8 mouse cellular contexts compared by ENCODE assay signal in the genomic region with DNA sequence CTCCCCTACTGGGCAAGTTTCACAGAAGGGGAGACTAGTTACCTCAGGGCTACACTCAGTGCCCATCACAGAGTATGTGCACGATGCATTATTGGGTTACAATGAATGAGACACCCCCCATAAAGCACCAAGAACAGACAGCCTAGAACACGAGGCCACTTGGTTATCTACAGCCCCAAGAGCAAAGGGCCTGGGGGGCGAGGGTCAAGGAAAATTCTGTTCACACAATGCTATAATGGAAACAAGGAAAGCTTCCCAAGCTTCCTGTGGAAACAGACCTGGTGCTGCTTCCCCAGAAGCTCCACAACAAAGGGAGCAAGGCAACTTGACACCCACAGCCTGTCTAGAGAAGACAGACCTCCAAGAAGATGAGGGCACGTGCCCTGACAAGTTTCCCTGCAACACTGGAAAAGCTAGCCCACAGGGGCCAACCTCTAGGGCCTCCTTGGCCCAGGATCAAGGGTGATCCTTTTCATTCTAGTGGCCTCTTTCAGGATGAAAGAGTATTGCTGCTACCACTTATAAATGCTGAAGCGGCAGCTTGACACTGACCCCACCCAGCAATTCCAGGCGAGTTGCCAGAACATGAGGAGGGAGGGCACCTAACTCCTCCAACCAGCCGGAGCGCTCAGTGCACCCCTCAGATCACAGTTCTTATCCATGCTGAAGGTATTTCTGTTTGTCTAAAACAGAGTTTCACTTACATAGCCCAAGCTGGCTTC. TPM values are rescaled to one million over a fixed set of nuclear protein-coding genes. Genes with fewer than 3 reads are reported as not detected.
DNase-seq lines count a peak whose midpoint lies in the region; ATAC-seq lines count a peak whose summit lies in the region.

No protein-coding gene starts in this region.

- H3K27me3 ChIP-seq in forebrain, embryonic 10.5 days (ENCODE audit: poor library complexity, severe bottlenecking) = no peaks in the 10 kb centered on the region
- no peaks in the 10 kb centered on the region for H3K27me3 ChIP-seq in forebrain, embryonic 12.5 days
- H3K27me3 ChIP-seq in embryonic facial prominence, embryonic 13.5 days = no peaks in the 10 kb centered on the region
- no peaks in the 10 kb centered on the region for H3K27me3 ChIP-seq in heart, embryonic 16.5 days (ENCODE audit: control insufficient read depth, insufficient read depth, low read length)

- no peak overlapping the region for H3K9ac ChIP-seq in forebrain, embryonic 12.5 days
- no peak overlapping the region for H3K9ac ChIP-seq in embryonic facial prominence, embryonic 13.5 days
- H3K9ac ChIP-seq in heart, embryonic 16.5 days (ENCODE audit: low read length) = no peak overlapping the region

- H3K4me1 ChIP-seq in forebrain, embryonic 10.5 days = peaks cover 9% of the 10 kb centered on the region; the same call in 1 of the 2 replicates
- peaks cover 8% of the 10 kb centered on the region; the same call in 1 of the 2 replicates for H3K4me1 ChIP-seq in forebrain, embryonic 12.5 days
- H3K4me1 ChIP-seq in embryonic facial prominence, embryonic 13.5 days = peaks cover 18% of the 10 kb centered on the region
- peaks cover 17% of the 10 kb centered on the region for H3K4me1 ChIP-seq in heart, embryonic 16.5 days (ENCODE audit: control insufficient read depth, insufficient read depth, low read length)

- H3K4me2 ChIP-seq in forebrain, embryonic 12.5 days = no peak overlapping the region
- H3K4me2 ChIP-seq in embryonic facial prominence, embryonic 13.5 days = peak overlapping the region; percentile 20
- H3K4me2 ChIP-seq in heart, embryonic 16.5 days (ENCODE audit: low read depth, low read length) = peak overlapping the region; percentile 27

- WGBS in forebrain, embryonic 10.5 days = 84% methylated on average over 8 of the region's 8 CpGs
- WGBS in forebrain, embryonic 12.5 days = 67% methylated on average over 8 of the region's 8 CpGs
- WGBS in embryonic facial prominence, embryonic 13.5 days = 42% methylated on average over 8 of the region's 8 CpGs
- 22% methylated on average over 8 of the region's 8 CpGs for WGBS in heart, embryonic 16.5 days

- no peaks in the 10 kb centered on the region for H3K9me3 ChIP-seq in forebrain, embryonic 10.5 days
- H3K9me3 ChIP-seq in forebrain, embryonic 12.5 days = no peaks in the 10 kb centered on the region
- no peaks in the 10 kb centered on the region for H3K9me3 ChIP-seq in embryonic facial prominence, embryonic 13.5 days
- no peaks in the 10 kb centered on the region for H3K9me3 ChIP-seq in heart, embryonic 16.5 days (replicated peaks; ENCODE audit: control insufficient read depth, low read length)

- no peak overlapping the region for H3K4me3 ChIP-seq in forebrain, embryonic 10.5 days
- no peak overlapping the region for H3K4me3 ChIP-seq in forebrain, embryonic 12.5 days (replicated peaks)
- no peak overlapping the region; the same call in 1 of the 2 replicates for H3K4me3 ChIP-seq in embryonic facial prominence, embryonic 13.5 days
- H3K4me3 ChIP-seq in heart, embryonic 16.5 days (ENCODE audit: low read length) = no peak overlapping the region

- peak overlapping the region; percentile 44 for H3K27ac ChIP-seq in forebrain, embryonic 10.5 days
- no peak overlapping the region for H3K27ac ChIP-seq in forebrain, embryonic 12.5 days
- H3K27ac ChIP-seq in embryonic facial prominence, embryonic 13.5 days = peak overlapping the region; percentile 75
- H3K27ac ChIP-seq in heart, embryonic 16.5 days (ENCODE audit: low read length) = peak overlapping the region; percentile 63

- DNase-seq in forebrain, embryonic 10.5 days (ENCODE audit: extremely low spot score, low spot score) = no peak
- DNase-seq in adrenal gland, adult (ENCODE audit: inconsistent age in 2 of 2, low spot score in 1 of 2) = peak; percentile 80 to 91
- DNase-seq in layer of hippocampus, postnatal 10 days (ENCODE audit: low spot score in 2 of 2) = peak; percentile 55 to 63
- DNase-seq in urinary bladder, postnatal 25 days (ENCODE audit: low spot score) = peak; percentile 70

- H3K36me3 ChIP-seq in forebrain, embryonic 10.5 days (replicated peaks) = peaks cover 49% of the 10 kb centered on the region
- peaks cover 3% of the 10 kb centered on the region; the same call in 1 of the 2 replicates for H3K36me3 ChIP-seq in forebrain, embryonic 12.5 days (replicated peaks)
- H3K36me3 ChIP-seq in embryonic facial prominence, embryonic 13.5 days = peaks cover 7% of the 10 kb centered on the region; the same call in 1 of the 2 replicates
- H3K36me3 ChIP-seq in heart, embryonic 16.5 days (ENCODE audit: control insufficient read depth, insufficient read depth) = no peaks in the 10 kb centered on the region

- no peak for ATAC-seq in forebrain, embryonic 12.5 days (ENCODE audit: low FRiP score)
- ATAC-seq in embryonic facial prominence, embryonic 13.5 days (ENCODE audit: insufficient number of reproducible peaks, insufficient read depth, low FRiP score, low TSS enrichment, low read depth) = peak; percentile 71
- peak; percentile 86 for ATAC-seq in heart, embryonic 16.5 days (replicated peaks; ENCODE audit: extremely low read depth, insufficient read depth, low FRiP score)
- ATAC-seq in megakaryocyte, adult 5-6 weeks (ENCODE audit: poor library complexity, severe bottlenecking) = peak; percentile 33; the same call in 1 of the 2 replicates

RNA-seq across cellular contexts. Expression of a gene that starts 27.9 kb away (rescaled TPM):
- 9.5 and 11.1 TPM in 2 replicates for polyA plus RNA-seq in forebrain, embryonic 10.5 days (2016; fragmentation: Nextera tagmentation; extraction: Ambion mirVana)
- 14.5 and 14.6 TPM in 2 replicates for polyA plus RNA-seq in forebrain, embryonic 12.5 days (2016; fragmentation: Nextera tagmentation; extraction: Ambion mirVana)
- polyA plus RNA-seq in embryonic facial prominence, embryonic 13.5 days (2015; fragmentation: Nextera tagmentation; extraction: Ambion mirVana) = 15.1 and 17.8 TPM in 2 replicates
- polyA plus RNA-seq in heart, embryonic 16.5 days (2015; fragmentation: Nextera tagmentation; extraction: Ambion mirVana) = 8.3 and 9.2 TPM in 2 replicates
- total RNA-seq in layer of hippocampus, postnatal 10 days (2021) = 10 to 100 TPM; 23.6 to 25.0 TPM
- 10.2 and 10.5 TPM in 2 replicates for total RNA-seq in megakaryocyte, adult 5-6 weeks (2015)
- 6.4 and 7.0 TPM in 2 replicates for total RNA-seq in megakaryocyte, adult 5-6 weeks (2017)

RNA-seq across cellular contexts. Expression of a gene that starts 28.3 kb away (rescaled TPM):
- 0.06 and 0.07 TPM in 2 replicates for polyA plus RNA-seq in forebrain, embryonic 10.5 days (2016; fragmentation: Nextera tagmentation; extraction: Ambion mirVana)
- 0.12 and 0.51 TPM in 2 replicates for polyA plus RNA-seq in forebrain, embryonic 12.5 days (2016; fragmentation: Nextera tagmentation; extraction: Ambion mirVana)
- polyA plus RNA-seq in embryonic facial prominence, embryonic 13.5 days (2015; fragmentation: Nextera tagmentation; extraction: Ambion mirVana) = 0.21 and 0.24 TPM in 2 replicates
- 0.43 and 0.64 TPM in 2 replicates for polyA plus RNA-seq in heart, embryonic 16.5 days (2015; fragmentation: Nextera tagmentation; extraction: Ambion mirVana)
- total RNA-seq in layer of hippocampus, postnatal 10 days (2021) = under 1 TPM; 0.33 to 0.53 TPM
- total RNA-seq in megakaryocyte, adult 5-6 weeks (2015) = not detected in 2 replicates
- total RNA-seq in megakaryocyte, adult 5-6 weeks (2017) = not detected in 2 replicates

RNA-seq across cellular contexts. Expression of a gene that starts 40.8 kb away (rescaled TPM):
- polyA plus RNA-seq in forebrain, embryonic 10.5 days (2016; fragmentation: Nextera tagmentation; extraction: Ambion mirVana) = 32.7 and 38.3 TPM in 2 replicates
- polyA plus RNA-seq in forebrain, embryonic 12.5 days (2016; fragmentation: Nextera tagmentation; extraction: Ambion mirVana) = 57.1 and 57.4 TPM in 2 replicates
- polyA plus RNA-seq in embryonic facial prominence, embryonic 13.5 days (2015; fragmentation: Nextera tagmentation; extraction: Ambion mirVana) = 26.0 and 27.5 TPM in 2 replicates
- 7.5 and 12.0 TPM in 2 replicates for polyA plus RNA-seq in heart, embryonic 16.5 days (2015; fragmentation: Nextera tagmentation; extraction: Ambion mirVana)
- 10 to 100 TPM; 25.2 to 30.7 TPM for total RNA-seq in layer of hippocampus, postnatal 10 days (2021)
- total RNA-seq in megakaryocyte, adult 5-6 weeks (2015) = 0.14 and 0.16 TPM in 2 replicates
- 0.08 TPM in 1 of 2 replicates, not detected in the other for total RNA-seq in megakaryocyte, adult 5-6 weeks (2017)

RNA-seq across cellular contexts. Expression of a gene that starts 53.8 kb away (rescaled TPM):
- 49.5 and 57.9 TPM in 2 replicates for polyA plus RNA-seq in forebrain, embryonic 10.5 days (2016; fragmentation: Nextera tagmentation; extraction: Ambion mirVana)
- polyA plus RNA-seq in forebrain, embryonic 12.5 days (2016; fragmentation: Nextera tagmentation; extraction: Ambion mirVana) = 67.1 and 70.7 TPM in 2 replicates
- 56.0 and 58.7 TPM in 2 replicates for polyA plus RNA-seq in embryonic facial prominence, embryonic 13.5 days (2015; fragmentation: Nextera tagmentation; extraction: Ambion mirVana)
- 34.0 and 35.6 TPM in 2 replicates for polyA plus RNA-seq in heart, embryonic 16.5 days (2015; fragmentation: Nextera tagmentation; extraction: Ambion mirVana)
- total RNA-seq in layer of hippocampus, postnatal 10 days (2021) = 10 to 100 TPM; 23.9 to 25.4 TPM
- total RNA-seq in megakaryocyte, adult 5-6 weeks (2015) = 12.4 and 18.3 TPM in 2 replicates
- total RNA-seq in megakaryocyte, adult 5-6 weeks (2017) = 16.7 and 25.0 TPM in 2 replicates

RNA-seq across cellular contexts. Expression of a gene that starts 55.7 kb away (rescaled TPM):
- polyA plus RNA-seq in forebrain, embryonic 10.5 days (2016; fragmentation: Nextera tagmentation; extraction: Ambion mirVana) = 80.2 and 81.3 TPM in 2 replicates
- polyA plus RNA-seq in forebrain, embryonic 12.5 days (2016; fragmentation: Nextera tagmentation; extraction: Ambion mirVana) = 80.4 and 81.9 TPM in 2 replicates
- polyA plus RNA-seq in embryonic facial prominence, embryonic 13.5 days (2015; fragmentation: Nextera tagmentation; extraction: Ambion mirVana) = 73.5 and 77.5 TPM in 2 replicates
- 49.0 and 50.9 TPM in 2 replicates for polyA plus RNA-seq in heart, embryonic 16.5 days (2015; fragmentation: Nextera tagmentation; extraction: Ambion mirVana)
- 10 to 100 TPM; 32.1 to 34.2 TPM for total RNA-seq in layer of hippocampus, postnatal 10 days (2021)
- total RNA-seq in megakaryocyte, adult 5-6 weeks (2015) = 42.8 and 48.9 TPM in 2 replicates
- total RNA-seq in megakaryocyte, adult 5-6 weeks (2017) = 38.5 and 42.6 TPM in 2 replicates
